22 mouse cellular contexts compared by ENCODE assay signal in genomic region chr14:60446037-60446436, GRCm38 (mm10).
DNase-seq lines count a peak whose midpoint lies in the region; ATAC-seq and TF ChIP-seq lines count a peak whose summit lies in the region.
"Had no signal": no experiment of that assay in that cellular context is flagged by ENCODE, and none has a peak within 500 bp of the region (broad histone marks: within the 10 kb centered on the region; RNA-seq: fewer than 3 reads in every experiment).

No protein-coding gene starts in this region.

- intact Hi-C loops in left cerebral cortex, postnatal 4 days (cut with DNase I): no loop called here
- intact Hi-C loops in left cerebral cortex, adult 2 months (cut with DNase I): no loop called here

- no peak overlapping the region for H3K9ac ChIP-seq in forebrain, embryonic 12.5 days
- no peak overlapping the region for H3K9ac ChIP-seq in forebrain, postnatal 0 days
- H3K9ac ChIP-seq: forebrain, embryonic 15.5 days; heart, embryonic 13.5 days; hindbrain, embryonic 12.5 days had no signal

- 0 out of 2 replicates have a peak, but pooled peaks have one; percentile 39 for ATAC-seq in forebrain, embryonic 12.5 days (ENCODE audit: low FRiP score)
- no peak for ATAC-seq in forebrain, postnatal 0 days
- ATAC-seq: CD4-positive, CD25-positive, alpha-beta regulatory T cell, adult 4 months; forebrain, embryonic 15.5 days; intestine, postnatal 0 days had no signal

- H3K36me3 ChIP-seq in forebrain, embryonic 12.5 days (replicated peaks): no peaks in the 10 kb centered on the region
- H3K36me3 ChIP-seq in forebrain, postnatal 0 days (ENCODE audit: insufficient read depth): no peaks in the 10 kb centered on the region
- H3K36me3 ChIP-seq: forebrain, embryonic 15.5 days; G1E; heart, embryonic 13.5 days; hindbrain, embryonic 12.5 days had no signal

- no peak overlapping the region for H3K4me3 ChIP-seq in forebrain, embryonic 12.5 days (replicated peaks)
- H3K4me3 ChIP-seq in forebrain, postnatal 0 days (ENCODE audit: low read depth, low read length): no peak overlapping the region
- no peak overlapping the region for H3K4me3 ChIP-seq in left cerebral cortex, adult 2 months
- H3K4me3 ChIP-seq: forebrain, embryonic 15.5 days; gastrocnemius, adult 2 months; heart, embryonic 13.5 days; hindbrain, embryonic 12.5 days had no signal

- no peak for TF ChIP-seq POLR2A in brain, embryonic 14.5 days (IDR thresholded peaks at IDR 0.05; ENCODE audit: borderline replicate concordance, extremely low read depth, insufficient read depth, insufficient read length, poor library complexity, severe bottlenecking)

- H3K9me3 ChIP-seq in forebrain, embryonic 12.5 days: no peaks in the 10 kb centered on the region
- no peaks in the 10 kb centered on the region for H3K9me3 ChIP-seq in forebrain, postnatal 0 days (ENCODE audit: low read length)
- H3K9me3 ChIP-seq: forebrain, embryonic 15.5 days; G1E; heart, embryonic 13.5 days; hindbrain, embryonic 12.5 days had no signal

- no peak for TF ChIP-seq CTCF in forebrain, postnatal 0 days (IDR thresholded peaks at IDR 0.05; ENCODE audit: low read depth)
- no peak for TF ChIP-seq CTCF in left cerebral cortex, adult 2 months (IDR thresholded peaks at IDR 0.05)
- TF ChIP-seq CTCF in brain, embryonic 14.5 days (IDR thresholded peaks at IDR 0.05; ENCODE audit: borderline replicate concordance, extremely low read depth, insufficient read depth, insufficient read length): no peak

- no peak overlapping the region for H3K4me2 ChIP-seq in forebrain, embryonic 12.5 days
- H3K4me2 ChIP-seq in forebrain, postnatal 0 days (ENCODE audit: low read depth): no peak overlapping the region
- H3K4me2 ChIP-seq: forebrain, embryonic 15.5 days; heart, embryonic 13.5 days; hindbrain, embryonic 12.5 days had no signal

- no peaks in the 10 kb centered on the region for H3K27me3 ChIP-seq in forebrain, embryonic 12.5 days
- H3K27me3 ChIP-seq in forebrain, postnatal 0 days (ENCODE audit: insufficient read depth, low read length): no peaks in the 10 kb centered on the region
- H3K27me3 ChIP-seq: forebrain, embryonic 15.5 days; heart, embryonic 13.5 days; hindbrain, embryonic 12.5 days had no signal

- peaks cover 23% of the 10 kb centered on the region for H3K4me1 ChIP-seq in forebrain, embryonic 12.5 days
- no peaks in the 10 kb centered on the region for H3K4me1 ChIP-seq in forebrain, postnatal 0 days (ENCODE audit: insufficient read depth)
- H3K4me1 ChIP-seq: heart, embryonic 13.5 days; hindbrain, embryonic 12.5 days had no signal

- 53% methylated on average over 6 of the region's 6 CpGs for WGBS in forebrain, embryonic 12.5 days
- 47% methylated on average over 6 of the region's 6 CpGs for WGBS in forebrain, postnatal 0 days

- H3K27ac ChIP-seq in forebrain, embryonic 12.5 days: no peak overlapping the region
- H3K27ac ChIP-seq in forebrain, postnatal 0 days (ENCODE audit: low read depth, low read length): no peak overlapping the region
- no peak overlapping the region for H3K27ac ChIP-seq in left cerebral cortex, adult 2 months
- H3K27ac ChIP-seq: forebrain, embryonic 15.5 days; gastrocnemius, adult 2 months; heart, embryonic 13.5 days; hindbrain, embryonic 12.5 days had no signal

- peak; percentile 5 for DNase-seq in embryo, embryonic 11 days
- DNase-seq in embryo, embryonic 9.5 days (ENCODE audit: extremely low spot score): no peak
- no peak for DNase-seq in forebrain, postnatal 0 days
- peak; percentile 11 for DNase-seq in left cerebral cortex, postnatal 4 days
- no peak for DNase-seq in left cerebral cortex, adult 2 months (ENCODE audit: extremely low spot score in 1 of 2, low spot score in 2 of 2)
- DNase-seq in brain, embryonic 14.5 days (ENCODE audit: low read depth): peak; percentile 50
- DNase-seq in frontal cortex, postnatal 10 days (ENCODE audit: low spot score in 2 of 2): no peak
- DNase-seq: adrenal gland, adult 8-10 months; B cell, adult 2 months; cerebellum, adult 11-12 months; cerebellum, adult 9-10 months; cerebellum, postnatal 25 days; gastrocnemius, adult 2 months; gastrocnemius, postnatal 25 days; heart, postnatal 36 days had no signal

Comparison
In these comparisons a context has a peak if more than half of its experiments do, and no peak if none do; other contexts are left out.
1. DNase-seq: peak in embryo, embryonic 11 days (single experiment), left cerebral cortex, postnatal 4 days (single experiment) and brain, embryonic 14.5 days (single experiment); none in embryo, embryonic 9.5 days (single experiment), forebrain, postnatal 0 days (single experiment), left cerebral cortex, adult 2 months (0 of 2) and frontal cortex, postnatal 10 days (0 of 2).